Mouse (Mus musculus) myocyte (in vitro differentiated cells): ENCODE measurements at regions not wholly inside any gene's neighbourhood (a gene's known extent, or its start where the extent isn't known, plus 50 kb on each side); places are given as distances from the start of the nearest gene placed in this dataset.

ENCODE experiments used
- H3K27me3 ChIP-seq: one replicate; pipeline ENCODE4 v1.6.1; 2011; ENCODE audit not compliant: control insufficient read depth, insufficient read depth, insufficient read length
- H3K36me3 ChIP-seq: one replicate; pipeline ENCODE4 v1.6.1; 2011; ENCODE audit not compliant: control insufficient read depth, insufficient read depth
- H3K4me2 ChIP-seq: one replicate; pipeline ENCODE4 v1.6.1; 2011; ENCODE audit warnings: low read depth, control low read depth
- H3K4me3 ChIP-seq: one replicate; pipeline ENCODE4 v1.5.1; 2011; ENCODE audit warnings: mild to moderate bottlenecking, control low read depth, moderate library complexity
- H3K79me2 ChIP-seq: one replicate; pipeline ENCODE4 v1.6.1; 2011; ENCODE audit not compliant: control insufficient read depth, insufficient read depth
- H3ac ChIP-seq: one replicate; pipeline ENCODE4 v1.6.1; 2011; ENCODE audit not compliant: control insufficient read depth, insufficient read length
- CEBPB ChIP-seq: IDR thresholded peaks from 2 replicates; pipeline ENCODE4 v1.6.1; 2011; ENCODE audit warnings: mild to moderate bottlenecking, moderate library complexity; ENCODE audit not compliant: poor library complexity, insufficient read depth, severe bottlenecking
- E2F4 ChIP-seq: IDR thresholded peaks from one replicate; pipeline ENCODE4 v1.6.1; 2011; ENCODE audit warnings: mild to moderate bottlenecking, control low read depth, moderate library complexity; ENCODE audit not compliant: insufficient read depth
- MAX ChIP-seq: IDR thresholded peaks from one replicate; pipeline ENCODE4 v1.6.1; 2011; ENCODE audit warnings: low read depth, mild to moderate bottlenecking, control low read depth
- MYOD1 ChIP-seq, 3 experiments: IDR thresholded peaks; one replicate each; pipeline ENCODE4 v1.6.1; 2011; ENCODE audit warnings: control low read depth in 2 of 3, low read depth in 2 of 3, mild to moderate bottlenecking in 2 of 3, moderate library complexity in 1 of 3; ENCODE audit not compliant: insufficient read length in 2 of 3, control insufficient read depth in 1 of 3
- MYOG ChIP-seq, 3 experiments: IDR thresholded peaks; one replicate each; pipeline ENCODE4 v1.6.1; 2011; ENCODE audit warnings: control low read depth in 2 of 3, low read depth in 2 of 3, mild to moderate bottlenecking in 2 of 3; ENCODE audit not compliant: insufficient read length in 2 of 3, control insufficient read depth in 1 of 3, insufficient read depth in 1 of 3
- POLR2A ChIP-seq: IDR thresholded peaks from one replicate; pipeline ENCODE4 v1.6.1; 2011; ENCODE audit warnings: low read depth, mild to moderate bottlenecking, control low read depth, moderate library complexity; ENCODE audit not compliant: insufficient read length
- POLR2AphosphoS2 ChIP-seq: IDR thresholded peaks from one replicate; pipeline ENCODE4 v1.6.1; 2011; ENCODE audit warnings: low read depth, control low read depth; ENCODE audit not compliant: insufficient read length
- REST ChIP-seq: IDR thresholded peaks from one replicate; pipeline ENCODE4 v1.6.1; 2011; ENCODE audit warnings: mild to moderate bottlenecking, control low read depth, moderate library complexity; ENCODE audit not compliant: insufficient read depth, insufficient read length
- SRF ChIP-seq: IDR thresholded peaks from one replicate; pipeline ENCODE4 v1.6.1; 2011; ENCODE audit warnings: low read depth; ENCODE audit not compliant: control insufficient read depth, insufficient read length
- TCF12 ChIP-seq: IDR thresholded peaks from one replicate; pipeline ENCODE4 v1.6.1; 2011; ENCODE audit warnings: mild to moderate bottlenecking, control low read depth; ENCODE audit not compliant: poor library complexity, insufficient read depth, severe bottlenecking
- TCF3 ChIP-seq: IDR thresholded peaks from one replicate; pipeline ENCODE4 v1.6.1; 2011; ENCODE audit warnings: low read depth, control low read depth; ENCODE audit not compliant: insufficient read length
- USF1 ChIP-seq: IDR thresholded peaks from one replicate; pipeline ENCODE4 v1.6.1; 2011; ENCODE audit warnings: low read depth, mild to moderate bottlenecking, control low read depth, moderate library complexity

GRCm38 (mm10) chr5:52977826-52978687, 59.8 kb upstream of the Slc34a2 start:
- no peak overlapping the region for H3K4me2 ChIP-seq
- H3ac ChIP-seq, result no peak overlapping the region
- no peaks in the 10 kb centered on the region for H3K27me3 ChIP-seq
- TF ChIP-seq MYOD1 (IDR thresholded peaks at IDR 0.05; ENCODE audit: control insufficient read depth in 1 of 3, insufficient read length in 2 of 3, low read depth in 2 of 3) (no peak), USF1 (no peak), MAX (no peak), POLR2AphosphoS2 (no peak), REST (no peak), SRF (no peak), MYOG (IDR thresholded peaks at IDR 0.05; ENCODE audit: control insufficient read depth in 1 of 3, insufficient read depth in 1 of 3, insufficient read length in 2 of 3, low read depth in 2 of 3) (no peak), POLR2A (no peak), TCF12 (no peak), CEBPB (no peak), TCF3 (no peak), E2F4 (no peak)
- no peaks in the 10 kb centered on the region for H3K36me3 ChIP-seq
- H3K79me2 ChIP-seq, result no peaks in the 10 kb centered on the region
- H3K4me3 ChIP-seq, result no peak overlapping the region

- TF ChIP-seq TCF3 (no peak), REST (no peak), MYOD1 (IDR thresholded peaks at IDR 0.05; ENCODE audit: control insufficient read depth in 1 of 3, insufficient read length in 2 of 3, low read depth in 2 of 3) (no peak), E2F4 (no peak), MYOG (IDR thresholded peaks at IDR 0.05; ENCODE audit: control insufficient read depth in 1 of 3, insufficient read depth in 1 of 3, insufficient read length in 2 of 3, low read depth in 2 of 3) (no peak), CEBPB (no peak), USF1 (no peak), MAX (no peak), SRF (no peak), TCF12 (no peak), POLR2A (no peak), POLR2AphosphoS2 (no peak)
- no peaks in the 10 kb centered on the region for H3K36me3 ChIP-seq
These were observed 58.4 kb upstream of the Slc34a2 start for GRCm38 (mm10) chr5:52979458-52979857.

DNA sequence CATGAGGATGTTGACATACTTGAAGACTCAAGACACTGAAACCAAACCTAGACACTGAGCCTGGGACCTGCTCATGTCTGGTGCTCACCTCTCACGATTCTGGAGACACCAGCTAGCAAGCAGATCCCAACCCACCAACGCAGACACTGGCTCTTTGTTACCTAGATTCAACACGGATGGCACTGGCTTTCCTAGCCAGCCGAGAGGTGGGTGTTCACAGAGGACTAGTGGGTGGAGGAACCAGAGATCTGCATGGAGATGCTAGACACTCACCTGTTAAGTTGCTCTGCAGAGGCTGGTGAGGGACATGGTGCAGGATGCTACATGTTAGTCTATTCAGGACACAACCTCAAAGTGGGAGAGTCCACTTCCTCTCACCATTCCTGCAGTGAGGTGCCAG, 55.8 kb upstream of the Slc34a2 start:
- H3K36me3 ChIP-seq, result no peaks in the 10 kb centered on the region
- H3ac ChIP-seq, result no peak overlapping the region
- H3K27me3 ChIP-seq, result peaks cover 5% of the 10 kb centered on the region
- no peaks in the 10 kb centered on the region for H3K79me2 ChIP-seq
- H3K4me3 ChIP-seq, result no peak overlapping the region
- no peak overlapping the region for H3K4me2 ChIP-seq
- TF ChIP-seq MYOG (IDR thresholded peaks at IDR 0.05; ENCODE audit: control insufficient read depth in 1 of 3, insufficient read depth in 1 of 3, insufficient read length in 2 of 3, low read depth in 2 of 3) (no peak), TCF12 (no peak), MYOD1 (IDR thresholded peaks at IDR 0.05; ENCODE audit: control insufficient read depth in 1 of 3, insufficient read length in 2 of 3, low read depth in 2 of 3) (no peak), USF1 (no peak), TCF3 (no peak), E2F4 (no peak), MAX (no peak), CEBPB (no peak), POLR2AphosphoS2 (no peak), SRF (no peak), POLR2A (no peak), REST (no peak)

More at GRCm38 (mm10) chr5:52979458-52979857, 58.4 kb upstream of the Slc34a2 start:
- no peak overlapping the region for H3ac ChIP-seq
- H3K4me2 ChIP-seq, result no peak overlapping the region
- H3K4me3 ChIP-seq, result no peak overlapping the region
- no peaks in the 10 kb centered on the region for H3K27me3 ChIP-seq
- H3K79me2 ChIP-seq, result no peaks in the 10 kb centered on the region

- no peak for TF ChIP-seq CEBPB
- TF ChIP-seq MAX, result no peak
- no peak for TF ChIP-seq E2F4
- TF ChIP-seq SRF, result no peak
- no peak for TF ChIP-seq TCF3
- TF ChIP-seq POLR2A, result no peak
- TF ChIP-seq MYOG (IDR thresholded peaks at IDR 0.05; ENCODE audit: control insufficient read depth in 1 of 3, insufficient read depth in 1 of 3, insufficient read length in 2 of 3, low read depth in 2 of 3), result no peak
- no peak for TF ChIP-seq USF1
- TF ChIP-seq REST, result no peak
- TF ChIP-seq MYOD1 (IDR thresholded peaks at IDR 0.05; ENCODE audit: control insufficient read depth in 1 of 3, insufficient read length in 2 of 3, low read depth in 2 of 3), result no peak
- no peak for TF ChIP-seq TCF12
- no peak for TF ChIP-seq POLR2AphosphoS2
These were observed 55.1 kb upstream of the Slc34a2 start for GRCm38 (mm10) chr5:52982741-52983140.

More at GRCm38 (mm10) chr5:52982741-52983140, 55.1 kb upstream of the Slc34a2 start:
- Histone ChIP-seq H3K27me3 (peaks cover 5% of the 10 kb centered on the region), H3K4me3 (no peak overlapping the region), H3K4me2 (no peak overlapping the region), H3K36me3 (no peaks in the 10 kb centered on the region), H3ac (no peak overlapping the region), H3K79me2 (no peaks in the 10 kb centered on the region)
